Mouse (Mus musculus) adrenal gland, adult 10 weeks (tissue): ENCODE measurements around the gene Chrnb1. TPM values are rescaled to one million over a fixed set of nuclear protein-coding genes. Genes with fewer than 3 reads are reported as not detected.

Source experiments
- polyA plus RNA-seq: library from polyadenylated mRNA; stranded (reverse); fragments of 350-450 nt; fragmentation: Illumina TruSeq; extraction: RNeasy Lipid Tissue Mini Kit (QIAGEN cat#74804); gene quantifications from one replicate; pipeline ENCODE4 v1.2.3, GENCODE M21; 2014; ENCODE audit warnings: low read depth, low replicate concordance

Gene Chrnb1
- polyA plus RNA-seq: 1.3 TPM

GRCm38 (mm10) chr11:69795168-69795982, at the start of gene Chrnb1:
TSS of gene Chrnb1 (minus strand) at chr11:69795943.

GRCm38 (mm10) chr11:69837952-69838713, 42.4 kb upstream of the Chrnb1 start, which contains the start of gene Tmem256:
TSS of gene Tmem256 (plus strand) at chr11:69838514.

GRCm38 (mm10) chr11:69837604-69837951, 41.8 kb upstream of the Chrnb1 start, which contains the start of gene Nlgn2:
TSS of gene Nlgn2 (minus strand) at chr11:69837784.

GRCm38 (mm10) chr11:69822080-69822479, 26.3 kb upstream of the Chrnb1 start, which contains the start of gene Spem1:
TSS of gene Spem1 (minus strand) at chr11:69822180.

GRCm38 (mm10) chr11:69818365-69818764, 22.6 kb upstream of the Chrnb1 start, which contains the start of gene Spem2:
TSS of gene Spem2 (minus strand) at chr11:69818465.

GRCm38 (mm10) chr11:69815155-69815554, 19.4 kb upstream of the Chrnb1 start, which contains the start of gene Gm39566:
TSS of gene Gm39566 (minus strand) at chr11:69815298.

GRCm38 (mm10) chr11:69804972-69805909, 9.5 kb upstream of the Chrnb1 start, which contains the start of gene Tmem102:
TSS of gene Tmem102 (minus strand) at chr11:69805624.

GRCm38 (mm10) chr11:69801379-69801977, 5.7 kb upstream of the Chrnb1 start, which contains the start of gene Fgf11:
TSS of gene Fgf11 (minus strand) at chr11:69801857.

GRCm38 (mm10) chr11:69765221-69766125, 30.3 kb downstream of the Chrnb1 start, which contains the start of gene Zbtb4:
TSS of gene Zbtb4 (plus strand) at chr11:69765912.

GRCm38 (mm10) chr11:69761868-69762267, 33.9 kb downstream of the Chrnb1 start, which contains the start of gene Slc35g3:
TSS of gene Slc35g3 (minus strand) at chr11:69761968.

GRCm38 (mm10) chr11:69758478-69758970, 37.2 kb downstream of the Chrnb1 start, which contains the start of gene Polr2a:
TSS of gene Polr2a (minus strand) at chr11:69758637.

Other genes with a start within 250 kb of the Chrnb1 start
- gene Dnah2, start 246.8 kb downstream of the Chrnb1 start, polyA plus RNA-seq: not detected
- 0.29 TPM for gene Efnb3, start 235.7 kb downstream of the Chrnb1 start, polyA plus RNA-seq
- gene Wrap53, start 215.7 kb downstream of the Chrnb1 start, polyA plus RNA-seq: 1.6 TPM
- 8.5 TPM for gene Trp53, start 215.6 kb downstream of the Chrnb1 start, polyA plus RNA-seq
- 31.6 TPM for gene Atp1b2, start 190.0 kb downstream of the Chrnb1 start, polyA plus RNA-seq
- not detected for gene Shbg, start 178.0 kb downstream of the Chrnb1 start, polyA plus RNA-seq
- 2.8 TPM for gene Sat2, start 173.9 kb downstream of the Chrnb1 start, polyA plus RNA-seq
- 14.5 TPM for gene Fxr2, start 163.0 kb downstream of the Chrnb1 start, polyA plus RNA-seq
- not detected for gene Sox15, start 140.6 kb downstream of the Chrnb1 start, polyA plus RNA-seq
- gene Mpdu1, start 133.3 kb downstream of the Chrnb1 start, polyA plus RNA-seq: 23.0 TPM
- gene Cd68, start 129.8 kb downstream of the Chrnb1 start, polyA plus RNA-seq: 4.0 TPM
- gene Eif4a1, start 123.5 kb downstream of the Chrnb1 start, polyA plus RNA-seq: 617 TPM
- gene Senp3, start 113.9 kb downstream of the Chrnb1 start, polyA plus RNA-seq: 56.8 TPM
- gene Tnfsf13, start 110.2 kb downstream of the Chrnb1 start, polyA plus RNA-seq: 8.3 TPM
- 2.2 TPM for gene Tnfsf12, start 100.1 kb downstream of the Chrnb1 start, polyA plus RNA-seq
- 1.6 TPM for gene Tnfsfm13, start 99.8 kb downstream of the Chrnb1 start, polyA plus RNA-seq
- gene Polr2a, start 37.3 kb downstream of the Chrnb1 start, polyA plus RNA-seq: 37.7 TPM
- not detected for gene Slc35g3, start 34.0 kb downstream of the Chrnb1 start, polyA plus RNA-seq
- gene Zbtb4, start 30.0 kb downstream of the Chrnb1 start, polyA plus RNA-seq: 35.4 TPM
- gene Fgf11, start 5.9 kb upstream of the Chrnb1 start, polyA plus RNA-seq: 5.0 TPM
- not detected for gene Tmem102, start 9.7 kb upstream of the Chrnb1 start, polyA plus RNA-seq
- gene Gm39566, start 19.4 kb upstream of the Chrnb1 start, polyA plus RNA-seq: not detected
- not detected for gene Spem2, start 22.5 kb upstream of the Chrnb1 start, polyA plus RNA-seq
- gene Spem1, start 26.2 kb upstream of the Chrnb1 start, polyA plus RNA-seq: not detected
- gene Nlgn2, start 41.8 kb upstream of the Chrnb1 start, polyA plus RNA-seq: 1.5 TPM
- gene Tmem256, start 42.6 kb upstream of the Chrnb1 start, polyA plus RNA-seq: 24.3 TPM
- 1.6 TPM for gene Plscr3, start 50.4 kb upstream of the Chrnb1 start, polyA plus RNA-seq
- gene Tnk1, start 62.8 kb upstream of the Chrnb1 start, polyA plus RNA-seq: not detected
- not detected for gene Tmem95, start 82.1 kb upstream of the Chrnb1 start, polyA plus RNA-seq
- gene Kctd11, start 85.5 kb upstream of the Chrnb1 start, polyA plus RNA-seq: 2.4 TPM
- not detected for gene Acap1, start 99.6 kb upstream of the Chrnb1 start, polyA plus RNA-seq
- not detected for gene 2810408A11Rik, start 105.0 kb upstream of the Chrnb1 start, polyA plus RNA-seq
- 3.1 TPM for gene Neurl4, start 105.1 kb upstream of the Chrnb1 start, polyA plus RNA-seq
- gene Gps2, start 117.9 kb upstream of the Chrnb1 start, polyA plus RNA-seq: 22.9 TPM
- 242 TPM for gene Eif5a, start 126.0 kb upstream of the Chrnb1 start, polyA plus RNA-seq
- 1.4 TPM for gene Ybx2, start 139.9 kb upstream of the Chrnb1 start, polyA plus RNA-seq
- gene Slc2a4, start 152.2 kb upstream of the Chrnb1 start, polyA plus RNA-seq: 2.4 TPM
- not detected for gene Cldn7, start 168.8 kb upstream of the Chrnb1 start, polyA plus RNA-seq
- 46.8 TPM for gene Ctdnep1, start 185.2 kb upstream of the Chrnb1 start, polyA plus RNA-seq
- 17.4 TPM for gene Elp5, start 186.6 kb upstream of the Chrnb1 start, polyA plus RNA-seq
- gene Gabarap, start 195.2 kb upstream of the Chrnb1 start, polyA plus RNA-seq: 525 TPM
- 20.2 TPM for gene Phf23, start 199.8 kb upstream of the Chrnb1 start, polyA plus RNA-seq
- gene Dvl2, start 204.7 kb upstream of the Chrnb1 start, polyA plus RNA-seq: 0.76 TPM
- gene Acadvl, start 219.5 kb upstream of the Chrnb1 start, polyA plus RNA-seq: 27.3 TPM
- gene Dlg4, start 221.0 kb upstream of the Chrnb1 start, polyA plus RNA-seq: 1.6 TPM